Mouse (Mus musculus) embryonic fibroblast, embryonic 13.5 days (primary cell): ENCODE results near the gene Ccdc138.

Experiments
- CTCF ChIP-seq: IDR thresholded peaks from 2 replicates; pipeline ENCODE4 v1.5.1; 2011; ENCODE audit warnings: mild to moderate bottlenecking, control low read depth, low read length, moderate library complexity, borderline replicate concordance; ENCODE audit not compliant: insufficient read depth
- POLR2A ChIP-seq: IDR thresholded peaks from 2 replicates; pipeline ENCODE4 v1.6.1; 2011; ENCODE audit warnings: low read depth, mild to moderate bottlenecking, control low read depth, low read length, moderate library complexity

- TF ChIP-seq POLR2A (no peak), CTCF (no peak)
These were observed 121.5 kb downstream of the Ccdc138 start for GRCm38 (mm10) chr10:58619266-58619665.
